Mouse (Mus musculus): ENCODE results near the gene Nkx2-5.

Gene Nkx2-5

DNA sequence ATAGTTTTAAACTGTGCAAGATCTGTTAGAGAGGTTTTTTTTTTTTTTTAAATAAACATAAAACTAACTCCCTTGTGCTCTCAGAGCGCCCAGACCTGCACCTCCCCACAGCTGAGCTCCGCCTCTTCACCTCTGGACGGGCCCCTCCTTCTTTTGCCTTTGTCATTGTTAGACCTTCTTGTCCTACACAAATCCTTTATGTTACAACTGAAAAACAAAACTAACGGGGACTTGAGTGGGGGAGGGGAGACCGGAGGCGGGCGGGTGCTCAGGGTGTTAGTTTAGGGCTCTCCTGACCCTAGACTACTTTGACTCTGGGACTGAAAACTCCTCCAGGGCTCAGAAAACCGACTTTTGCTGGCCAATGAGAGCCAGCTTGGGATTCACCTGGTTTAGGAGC lies 8.9 kb downstream of the Nkx2-5 start:
- no peak for DNase-seq

DNA sequence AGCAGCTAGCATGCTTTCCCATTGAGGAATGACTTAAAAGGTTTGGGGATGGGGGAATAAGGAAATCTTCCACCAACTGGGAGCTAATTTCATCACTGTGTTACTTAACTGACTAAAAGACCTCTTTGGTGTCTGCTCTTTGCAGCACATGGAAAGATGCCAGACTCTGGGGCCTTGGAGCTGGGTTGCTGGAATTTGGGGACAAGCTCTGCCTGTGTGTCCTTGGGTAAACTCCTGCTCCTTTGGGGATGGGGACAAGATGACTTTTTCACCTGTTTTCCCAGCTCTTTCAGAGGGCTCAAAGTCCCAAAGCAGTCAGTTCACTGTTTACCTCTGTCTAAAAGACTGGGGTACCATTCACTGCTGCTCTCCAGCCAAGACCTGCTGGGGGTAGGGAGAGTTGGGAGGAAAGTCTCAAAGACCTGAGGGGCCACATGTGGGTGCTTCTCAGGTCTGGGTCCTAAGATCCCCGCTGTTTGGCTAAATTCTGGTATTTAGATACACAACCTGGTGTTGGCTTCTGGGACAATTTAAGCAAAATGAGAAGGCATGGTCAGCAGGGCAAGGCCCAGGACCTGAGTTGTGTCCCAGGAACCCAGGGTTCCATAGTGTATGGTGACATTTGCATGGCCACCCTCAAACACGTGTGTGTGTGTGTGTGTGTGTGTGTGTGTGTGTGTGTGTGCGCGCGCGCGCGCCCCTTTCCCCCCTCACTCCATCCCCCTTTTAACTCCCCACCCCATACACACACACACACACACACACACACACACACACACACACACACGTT lies 9.6 kb downstream of the Nkx2-5 start:
- DNase-seq, result no peak

DNA sequence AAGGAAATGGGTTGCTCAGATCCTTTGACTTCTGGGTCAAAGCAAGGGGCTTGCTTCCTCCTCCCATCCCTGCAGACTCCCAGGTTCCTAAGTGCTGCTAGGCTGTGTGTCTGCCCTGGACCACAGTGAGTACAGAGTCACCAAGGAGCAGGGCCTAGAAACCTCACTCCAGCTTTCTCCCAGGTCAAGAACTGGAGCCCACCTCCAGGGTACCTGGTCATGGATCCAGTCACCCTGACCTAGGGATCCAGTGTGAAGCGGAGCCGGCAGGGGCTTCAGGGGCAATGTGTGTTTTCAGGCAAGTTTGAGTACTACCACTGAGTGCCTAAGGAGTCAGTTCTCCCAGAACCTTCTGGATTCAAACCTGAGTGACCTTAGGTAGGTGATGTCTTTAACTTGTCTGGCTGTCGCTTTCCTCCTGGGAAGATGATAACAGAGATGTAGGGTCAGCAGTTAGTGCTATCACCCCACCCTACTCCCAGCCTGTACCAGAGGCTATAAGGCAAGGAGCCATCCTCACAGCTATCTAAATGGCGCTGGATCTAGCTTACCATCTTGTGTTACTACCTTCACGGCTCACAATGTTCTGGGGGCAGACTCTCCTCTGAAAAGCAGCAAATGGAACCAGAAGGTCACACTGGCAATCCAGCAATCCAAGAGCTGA lies 10.4 kb downstream of the Nkx2-5 start:
- DNase-seq, result no peak

DNA sequence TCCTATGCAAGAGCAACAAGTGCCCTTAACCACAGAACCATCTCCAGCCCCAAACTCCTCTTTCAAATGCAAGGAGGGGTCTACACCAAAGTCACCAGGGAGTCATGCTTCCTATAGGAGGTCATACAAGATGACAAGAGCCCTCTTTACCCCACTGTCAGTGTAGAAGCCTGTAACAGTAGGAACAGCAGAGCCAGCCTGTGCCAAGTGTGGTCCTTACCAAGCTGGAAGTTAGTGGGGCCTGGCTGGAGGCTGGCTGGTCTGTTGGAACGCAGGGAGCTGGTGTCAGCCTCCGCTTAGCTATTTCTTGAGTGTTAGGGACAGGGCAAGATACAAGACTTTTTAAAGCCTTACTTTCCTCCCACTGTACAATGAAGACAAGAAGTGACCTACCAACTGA lies 11.0 kb downstream of the Nkx2-5 start:
- no peak for DNase-seq

DNA sequence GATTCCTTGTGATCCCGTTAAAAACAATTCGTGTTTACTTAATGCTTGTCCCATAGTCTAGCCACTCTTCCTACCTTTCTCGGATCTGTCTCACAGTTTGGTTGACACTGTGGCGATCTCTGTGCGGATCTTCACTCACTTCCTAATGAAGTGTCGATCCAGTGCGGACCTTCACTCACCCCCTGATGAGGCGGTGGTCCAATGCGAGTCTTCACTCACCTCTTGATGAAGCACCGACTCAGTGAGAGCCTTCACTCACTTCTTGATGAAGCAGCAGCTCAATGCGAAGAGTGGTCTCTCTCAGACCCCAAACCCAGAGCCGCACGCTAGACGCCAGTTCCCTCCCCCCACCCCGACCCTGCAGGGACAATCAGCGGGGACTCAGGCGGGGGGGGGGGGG lies 18.7 kb downstream of the Nkx2-5 start:
- DNase-seq, result no peak

DNA sequence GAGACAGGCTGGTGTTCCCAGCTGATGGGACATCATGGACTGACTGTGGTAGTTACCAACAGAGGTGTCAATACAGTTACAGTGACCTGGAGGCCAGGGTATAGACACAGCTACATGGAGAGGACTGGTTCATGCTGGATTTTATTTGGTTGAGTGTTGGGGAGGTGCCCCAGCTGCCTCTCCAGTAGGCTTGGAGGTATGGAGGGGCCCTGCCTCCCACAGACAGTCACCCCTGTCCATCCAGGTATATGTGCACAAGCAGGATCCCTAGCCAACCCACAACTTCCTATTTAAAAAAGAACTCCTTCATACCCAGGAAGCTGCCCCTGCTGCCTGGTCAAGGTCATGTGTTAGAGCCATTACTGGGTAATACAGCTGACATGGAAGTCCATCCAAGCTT lies 27.0 kb downstream of the Nkx2-5 start:
- no peak for DNase-seq

DNA sequence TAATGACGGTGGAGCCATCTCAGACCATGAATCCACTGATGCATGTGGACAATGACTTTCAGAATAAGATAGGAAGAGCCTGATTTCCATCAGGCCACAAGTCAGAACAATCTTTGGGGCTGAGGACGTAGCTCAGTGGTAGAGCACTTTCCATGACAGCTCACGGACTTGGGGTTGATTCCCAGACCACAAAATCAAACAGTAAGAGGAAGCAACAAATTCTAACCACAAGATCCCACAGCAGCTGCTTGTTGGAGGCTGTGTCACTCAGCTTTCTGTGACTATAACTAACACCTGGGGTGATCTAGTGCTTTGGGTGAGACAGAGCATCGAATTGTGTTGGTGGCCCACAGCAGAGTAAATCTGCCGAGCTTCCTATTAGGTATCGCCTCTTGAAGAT lies 28.0 kb downstream of the Nkx2-5 start:
- DNase-seq, result no peak

DNA sequence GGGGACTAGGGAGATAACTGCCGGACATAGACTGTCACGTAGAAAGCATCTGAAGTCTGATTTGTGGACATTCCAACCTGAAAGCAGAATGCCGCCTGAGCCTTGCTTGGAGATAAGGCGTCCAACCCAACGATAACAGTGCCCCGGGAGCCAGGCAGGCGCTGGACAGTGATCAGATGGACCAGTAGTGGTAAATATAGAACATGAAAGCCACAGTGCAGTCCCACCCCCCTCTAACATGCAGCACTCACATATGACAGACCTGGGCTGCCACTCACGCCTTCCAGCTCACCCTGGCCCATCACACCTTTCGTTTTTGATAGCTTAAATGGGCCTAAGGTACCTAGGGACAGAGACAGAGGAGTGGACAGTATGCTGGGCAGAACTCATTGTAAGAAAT lies 31.3 kb downstream of the Nkx2-5 start:
- DNase-seq, result no peak

DNA sequence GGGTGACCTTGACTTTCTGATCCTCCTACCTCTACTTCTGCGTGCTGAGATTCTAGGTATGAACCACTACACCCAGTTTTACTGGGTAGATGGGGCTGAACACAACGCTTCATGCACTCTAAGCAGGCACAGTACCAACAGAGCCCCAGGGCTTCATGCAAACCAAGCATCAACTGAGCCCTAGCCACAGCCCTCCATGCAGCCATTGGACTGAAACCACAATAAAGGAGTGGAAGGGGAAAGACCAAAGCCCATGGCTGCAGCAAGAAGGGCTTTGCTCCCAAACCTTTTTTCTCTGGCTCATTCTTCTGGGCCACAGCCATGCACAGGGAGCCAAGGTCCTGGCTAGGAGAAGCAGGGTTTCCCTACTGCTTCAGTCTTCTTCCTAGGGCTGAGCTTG lies 32.2 kb downstream of the Nkx2-5 start:
- no peak for DNase-seq

DNA sequence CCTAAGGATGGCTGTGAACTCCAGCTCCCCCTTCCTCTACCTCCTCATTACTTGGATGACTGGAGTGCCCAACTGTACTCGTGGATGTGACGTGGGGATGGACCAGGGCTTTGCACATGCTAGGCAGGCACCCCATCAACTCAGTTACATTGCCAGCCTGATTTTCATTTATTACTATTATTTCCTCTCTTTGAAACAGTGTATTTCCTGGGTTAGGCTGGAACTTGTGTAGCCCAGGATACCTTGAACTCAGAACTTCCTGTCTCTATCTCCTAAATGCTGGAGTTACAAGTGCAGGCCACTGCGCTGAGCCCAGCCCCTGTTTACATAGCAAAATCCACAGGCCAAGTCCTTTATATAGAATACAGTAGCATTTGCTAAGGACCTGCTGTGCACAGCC lies 41.9 kb downstream of the Nkx2-5 start:
- no peak for DNase-seq

DNA sequence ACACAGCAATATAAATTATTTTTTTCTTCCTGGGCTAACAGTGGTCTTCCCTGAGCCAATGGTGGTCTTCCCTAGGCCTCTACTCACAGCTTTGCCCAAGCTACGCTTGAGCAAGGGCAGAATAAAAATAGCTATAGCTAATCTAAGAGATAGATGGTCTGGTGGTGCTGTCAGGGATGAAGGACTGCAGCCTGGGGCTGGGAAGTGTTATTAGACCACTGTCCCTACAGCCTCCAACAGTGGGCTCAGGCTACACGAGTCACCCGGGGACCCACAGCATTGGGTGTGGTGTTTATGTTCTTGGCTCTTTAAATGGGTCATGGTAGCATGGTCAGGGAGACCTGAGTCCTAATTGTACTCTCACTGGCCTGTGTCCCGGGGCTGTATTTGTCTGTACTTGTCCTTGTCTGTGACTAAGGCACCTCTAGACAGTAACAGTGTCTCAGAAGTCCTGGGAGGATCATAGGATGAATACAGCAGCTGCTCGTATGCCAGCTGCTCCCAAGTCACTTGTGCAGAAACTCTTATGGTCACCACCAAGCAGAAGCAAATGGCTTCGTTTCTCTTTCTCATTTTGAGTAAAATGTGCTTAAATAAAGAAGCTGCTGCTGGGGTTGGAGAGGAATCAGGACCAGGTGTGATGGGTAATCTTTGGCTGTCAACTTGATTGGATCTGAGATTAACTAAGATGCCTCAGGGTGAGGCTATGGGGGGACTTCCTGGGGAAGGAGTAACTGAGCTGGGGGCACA lies 47.3 kb downstream of the Nkx2-5 start:
- no peak for DNase-seq

DNA sequence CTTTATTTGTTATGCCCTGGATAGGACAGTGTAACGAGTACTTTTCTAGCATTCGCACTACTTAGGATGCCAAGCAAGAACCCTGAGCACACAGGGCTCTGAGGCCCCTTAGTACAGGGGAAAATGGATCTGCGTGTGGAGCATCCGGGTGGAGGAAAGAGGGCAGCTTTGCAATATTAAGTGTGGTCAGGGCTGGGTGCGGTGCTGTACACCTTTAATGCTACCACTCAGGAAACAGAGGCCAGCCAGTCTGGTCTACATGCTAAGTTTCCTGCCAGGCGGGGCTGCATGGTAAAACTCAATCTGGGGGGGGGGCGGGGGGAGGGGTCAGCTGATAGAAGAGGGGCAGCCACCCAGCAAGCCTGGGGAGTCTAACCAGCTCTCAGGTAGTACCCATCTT lies 49.4 kb downstream of the Nkx2-5 start:
- no peak for DNase-seq

DNA sequence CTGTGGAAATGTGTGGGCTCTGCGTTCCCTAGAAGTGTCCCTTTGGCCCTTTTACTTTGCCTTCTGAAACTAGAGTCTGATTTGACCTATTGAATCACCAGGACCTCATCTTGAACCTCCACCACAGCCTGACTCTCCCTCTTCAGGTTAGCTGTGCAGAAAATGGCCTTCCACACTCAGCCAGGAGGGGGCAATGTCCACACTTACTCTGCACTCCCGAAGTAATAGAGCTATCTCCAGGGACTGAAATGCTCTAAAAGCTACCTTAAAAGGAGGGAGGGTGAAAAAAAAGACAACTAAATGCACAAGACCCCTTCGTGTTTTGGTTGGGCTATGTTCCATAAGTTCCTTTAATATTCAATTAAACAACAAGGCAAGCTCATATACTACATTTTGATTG lies 50.1 kb downstream of the Nkx2-5 start:
- DNase-seq, result peak; percentile 52 to 74

DNA sequence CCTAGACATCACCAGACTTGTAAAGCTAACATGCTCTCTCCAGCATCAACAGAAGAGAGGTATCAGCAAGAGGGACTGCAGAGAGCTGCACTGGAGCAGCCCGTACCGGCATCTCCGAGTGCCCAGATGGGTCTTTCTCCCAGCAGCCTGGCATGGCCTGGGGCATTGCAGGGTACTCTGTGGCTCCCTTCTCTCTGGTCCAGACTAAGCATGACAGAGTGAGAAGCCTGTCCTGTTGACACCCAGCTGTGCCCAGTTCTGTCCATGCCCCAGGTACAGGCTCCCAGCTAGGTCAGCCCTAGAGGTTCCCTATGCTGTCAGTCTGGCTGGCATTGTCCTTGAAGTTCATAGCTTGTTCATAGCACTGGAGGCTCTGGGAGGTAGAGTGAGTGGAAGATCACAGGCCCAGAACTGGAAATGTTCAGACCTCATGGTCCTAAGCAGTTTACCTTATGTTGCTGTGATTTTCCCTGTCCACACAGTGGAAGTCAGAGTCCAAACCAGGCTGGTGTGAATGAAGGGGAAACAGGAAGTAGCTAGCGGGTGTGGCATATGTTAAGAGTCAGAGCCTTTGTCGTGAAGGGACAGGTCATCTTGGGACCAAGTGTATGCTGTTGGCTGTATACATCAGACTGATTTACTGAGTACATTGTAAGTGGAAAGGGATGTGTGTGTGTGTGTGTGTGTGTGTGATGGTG lies 51.6 kb downstream of the Nkx2-5 start:
- DNase-seq, result no peak

DNA sequence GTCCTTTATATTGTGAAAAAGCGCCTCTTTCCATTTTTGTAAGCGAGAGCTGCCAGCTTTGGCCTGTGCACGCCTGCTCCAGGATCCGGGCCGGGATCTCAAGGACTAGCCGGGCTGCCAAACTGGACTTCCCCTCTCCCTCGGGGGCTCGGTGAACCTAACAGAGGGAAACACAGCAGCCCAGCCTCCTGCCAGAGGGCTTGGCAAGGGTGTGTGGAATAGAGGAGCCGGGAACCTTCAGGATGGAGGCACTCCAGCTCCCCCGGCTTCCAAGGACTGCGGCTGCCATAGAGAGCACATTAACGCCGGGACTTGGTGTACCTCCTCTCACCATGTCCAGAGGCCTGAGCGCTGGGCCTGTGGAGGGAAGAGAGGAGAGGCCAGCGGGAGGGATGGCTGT lies 52.7 kb downstream of the Nkx2-5 start:
- DNase-seq, result no peak

DNA sequence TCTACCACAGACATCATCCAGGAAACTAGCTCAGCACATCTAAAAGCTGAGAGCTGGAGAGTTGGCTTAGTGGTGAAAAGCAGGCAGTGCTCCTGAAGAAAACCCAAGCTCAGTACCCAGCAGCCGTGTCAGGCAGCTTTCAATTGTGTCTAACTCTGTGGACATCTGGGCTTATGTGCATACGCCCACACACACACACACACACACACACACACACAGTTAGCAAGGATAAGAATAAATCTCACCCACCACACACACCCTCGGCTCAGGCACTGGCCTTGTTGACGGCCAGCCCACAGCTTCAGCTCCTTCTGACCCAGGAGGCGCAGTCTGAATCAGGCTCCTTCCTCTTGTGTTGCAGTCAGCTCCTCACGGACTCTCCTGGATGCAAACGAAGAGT lies 53.2 kb downstream of the Nkx2-5 start:
- DNase-seq, result no peak

DNA sequence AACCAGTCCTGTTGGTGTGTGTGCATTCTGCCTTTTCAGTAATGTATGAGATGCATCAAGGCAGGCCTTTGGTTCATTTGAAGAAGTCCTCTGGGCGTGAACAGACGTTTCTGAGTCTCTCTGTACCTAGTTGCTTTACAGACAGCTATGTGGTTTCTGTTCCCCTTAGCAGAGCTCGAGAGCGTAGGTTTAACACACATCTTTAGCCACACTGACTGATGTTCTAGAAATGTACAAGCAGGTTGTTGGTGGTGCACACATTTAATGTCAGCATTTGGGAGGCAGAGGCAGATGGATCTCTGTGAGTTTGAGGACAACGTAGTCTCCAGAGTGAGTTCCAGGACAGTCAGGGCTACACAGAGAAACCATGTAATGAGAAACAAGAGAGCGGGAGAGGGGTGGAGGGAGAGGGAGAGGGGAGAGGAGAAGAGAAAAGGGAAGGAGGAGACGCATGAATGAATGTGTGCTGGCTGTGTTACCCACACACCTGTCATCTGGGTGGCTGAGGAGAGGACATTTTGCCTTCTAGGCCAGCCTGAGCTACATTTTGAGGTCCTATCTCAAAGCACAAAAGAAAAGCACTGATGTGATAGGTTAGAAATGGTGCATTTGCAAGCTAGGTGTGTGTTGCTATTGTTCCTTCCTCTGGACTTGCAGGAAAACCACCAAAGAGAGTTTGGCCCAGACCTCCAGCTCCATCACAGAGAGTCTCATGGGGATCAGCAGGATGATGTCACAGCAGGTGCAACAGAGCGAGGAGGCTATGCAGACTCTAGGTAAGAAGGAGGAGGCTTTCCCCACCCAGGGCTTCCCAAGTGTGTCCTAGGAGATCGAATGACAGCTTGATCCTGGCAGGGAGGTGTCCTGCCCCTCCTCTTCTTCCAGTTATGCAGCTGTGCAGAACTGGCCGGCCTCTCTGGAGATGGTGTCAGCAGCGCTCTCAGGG lies 54.3 kb downstream of the Nkx2-5 start:
- DNase-seq, result no peak

DNA sequence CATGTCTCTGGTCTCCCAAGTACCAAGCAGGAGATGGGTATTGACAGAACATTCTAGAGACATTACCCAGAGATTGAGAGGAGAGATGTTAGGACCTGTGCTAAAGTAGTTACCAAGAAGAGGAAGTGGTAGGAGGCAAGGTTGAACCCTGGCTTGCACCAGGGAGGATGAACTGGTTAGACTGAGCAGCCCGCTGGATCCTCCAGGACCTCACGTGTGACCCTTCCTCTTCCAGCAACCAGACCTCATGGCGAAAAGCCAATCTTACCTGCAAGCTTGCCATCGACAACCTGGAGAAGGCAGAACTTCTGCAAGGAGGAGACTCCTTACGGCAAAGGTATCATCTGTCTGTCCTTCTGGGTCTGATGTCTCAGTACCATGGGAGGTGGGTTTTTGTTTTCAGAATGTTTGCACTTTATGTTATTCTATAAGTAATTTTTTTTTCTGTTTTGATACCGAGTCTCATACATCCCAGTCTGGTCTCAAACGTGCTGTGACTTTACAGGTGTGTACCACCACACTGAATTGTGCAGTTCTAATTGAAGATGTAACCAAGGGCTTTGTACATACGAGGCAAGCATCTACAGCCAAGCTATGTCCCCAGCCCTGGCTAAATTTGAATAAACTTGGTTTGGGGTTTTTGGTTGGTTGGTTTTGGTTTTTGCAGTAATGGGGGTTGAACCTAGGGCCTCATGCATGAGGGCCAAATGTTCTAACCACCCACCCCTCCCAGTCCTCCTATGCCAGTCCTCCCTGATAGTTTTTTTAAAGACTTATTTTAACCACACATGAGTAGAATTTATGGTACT lies 55.1 kb downstream of the Nkx2-5 start:
- DNase-seq, result no peak

DNA sequence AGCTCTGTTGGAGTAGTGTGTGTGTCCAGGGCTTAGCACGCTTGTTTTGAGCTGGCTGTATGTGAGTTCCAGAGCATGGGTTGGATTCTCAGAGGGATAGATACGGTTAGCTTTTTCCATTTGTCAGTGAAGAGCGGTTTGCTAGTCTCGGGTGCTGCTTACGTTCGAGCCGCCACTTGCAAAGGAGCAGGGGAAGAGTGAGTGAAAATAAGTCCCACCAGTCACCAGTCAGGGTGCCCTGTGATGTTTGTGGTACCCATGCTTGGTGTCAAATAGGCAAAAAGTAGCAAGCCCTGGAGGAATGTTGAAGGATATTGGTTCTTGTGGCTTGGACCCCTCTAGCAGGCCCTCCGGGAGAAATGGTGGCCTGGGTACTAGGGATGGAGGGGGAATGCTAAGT lies 55.8 kb downstream of the Nkx2-5 start:
- DNase-seq, result no peak
